Mouse (Mus musculus): Measurements from ENCODE around the gene Cct2.

- TF ChIP-seq EP300 (IDR thresholded peaks at IDR 0.05; ENCODE audit: low read depth) (peak; percentile 98), CTCF (IDR thresholded peaks at IDR 0.05; ENCODE audit: low read depth) (no peak)
Observed at GRCm38 (mm10) chr10:117106244-117106643, 42.6 kb upstream of the Cct2 start.

Measured in liver, postnatal 0 days (tissue).